Mouse (Mus musculus) stomach, embryonic 16.5 days (tissue): ENCODE measurements around the gene Mterf1b. TPM values are rescaled to one million over a fixed set of nuclear protein-coding genes. Genes with fewer than 3 reads are reported as not detected.

ENCODE experiments used
- ATAC-seq: fragments of 200-750 bp; cut with Nextera tagmentation; 2 replicates; pipeline ENCODE4 v1.8.0; 2017; ENCODE audit warnings: moderate number of reproducible peaks, moderate TSS enrichment; ENCODE audit not compliant: insufficient read depth, low FRiP score
- H3K27ac ChIP-seq: fragments of 300-500 bp; sonication (generic); 2 replicates; pipeline ENCODE4 v1.5.1; 2014; ENCODE audit warnings: low read length
- H3K27me3 ChIP-seq: fragments of 300-500 bp; sonication (generic); 2 replicates; pipeline ENCODE4 v1.6.1; 2014; ENCODE audit warnings: low read length, control low read depth, mixed read lengths; ENCODE audit not compliant: control insufficient read depth, insufficient read depth
- H3K36me3 ChIP-seq: fragments of 300-500 bp; sonication (generic); 2 replicates; pipeline ENCODE4 v1.6.1; 2014; ENCODE audit warnings: low read length; ENCODE audit not compliant: control insufficient read depth, insufficient read depth
- H3K4me1 ChIP-seq: fragments of 300-500 bp; sonication (generic); 2 replicates; pipeline ENCODE4 v1.6.1; 2014; ENCODE audit warnings: low read length, control low read depth, mixed read lengths; ENCODE audit not compliant: control insufficient read depth, insufficient read depth
- H3K4me2 ChIP-seq: fragments of 300-500 bp; sonication (generic); 2 replicates; pipeline ENCODE4 v1.6.1; 2014; ENCODE audit warnings: low read depth, low read length, mixed read lengths
- H3K4me3 ChIP-seq: fragments of 300-500 bp; sonication (generic); replicated peaks from 2 replicates; pipeline ENCODE4 v1.5.1; 2014; ENCODE audit warnings: mild to moderate bottlenecking, low read length
- H3K9ac ChIP-seq: fragments of 300-500 bp; sonication (generic); 2 replicates; pipeline ENCODE4 v1.6.1; 2014; ENCODE audit warnings: low read length
- H3K9me3 ChIP-seq: fragments of 300-500 bp; sonication (generic); replicated peaks from 2 replicates; pipeline ENCODE4 v1.6.1; 2016; ENCODE audit warnings: low read length, control low read depth; ENCODE audit not compliant: control insufficient read depth
- WGBS: fragments of 180-500 bp; shearing (Covaris S2); extraction: QIAGEN DNeasy Blood & Tissue Kit; methylation state at CpG from one replicate; pipeline ENCODE4 v1.1.7; 2014; 5-methylcytosine and 5-hydroxymethylcytosine counted together
- polyA plus RNA-seq: library from polyadenylated mRNA; unstranded; fragments of >200 nt; fragmentation: Nextera tagmentation; extraction: Ambion mirVana; gene quantifications from 2 replicates; pipeline ENCODE4 v1.2.1, GENCODE M21; 2015

The Mterf1b gene
- polyA plus RNA-seq, 1 experiment from 2014 or later: 3.2 TPM

DNA sequence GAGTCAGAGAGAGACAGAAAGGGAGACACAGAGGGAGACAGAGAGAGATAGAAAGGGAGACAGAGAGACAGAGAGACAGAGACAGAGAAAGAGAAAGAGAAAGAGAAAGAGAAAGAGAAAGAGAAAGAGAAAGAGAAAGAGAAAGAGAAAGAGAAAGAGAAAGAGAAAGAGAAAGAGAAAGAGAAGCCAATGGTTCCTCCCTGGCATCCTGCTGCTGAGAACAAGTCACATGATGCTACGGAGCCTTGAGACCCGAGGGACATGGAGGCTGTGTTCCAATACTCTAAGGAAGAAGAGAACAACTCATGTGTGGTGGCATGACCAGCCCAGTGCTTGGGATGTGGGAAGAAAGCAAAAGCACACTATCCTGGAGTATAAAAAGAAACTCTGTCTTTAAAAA is 40.0 kb downstream of the Mterf1b start:
- H3K4me3 ChIP-seq: no peak overlapping the region
- no peaks in the 10 kb centered on the region for H3K4me1 ChIP-seq
- no peak overlapping the region for H3K9ac ChIP-seq
- no peak for ATAC-seq
- no peak overlapping the region for H3K4me2 ChIP-seq
- WGBS: 86% methylated on average over 2 of the region's 2 CpGs
- no peaks in the 10 kb centered on the region for H3K36me3 ChIP-seq
- H3K9me3 ChIP-seq: no peaks in the 10 kb centered on the region
- no peak overlapping the region for H3K27ac ChIP-seq
- H3K27me3 ChIP-seq: no peaks in the 10 kb centered on the region

DNA sequence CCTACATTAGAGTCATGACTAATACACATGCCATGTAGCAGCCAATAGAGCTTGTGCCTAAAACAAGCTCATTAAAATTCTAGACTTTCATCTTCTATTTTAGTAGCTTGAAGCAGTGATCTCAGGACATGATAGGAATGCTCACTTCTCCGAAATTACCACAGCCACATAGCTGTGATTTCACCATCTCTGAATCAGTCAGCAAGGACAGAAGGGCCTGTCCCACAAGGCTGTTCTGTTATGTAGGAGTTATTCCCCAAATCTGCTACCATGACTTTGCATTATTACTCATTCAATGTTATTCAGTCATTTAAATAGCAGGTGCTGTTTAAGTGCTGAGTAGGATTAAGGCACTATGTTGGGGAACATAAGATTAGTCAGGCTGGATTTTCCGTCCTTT is 42.3 kb downstream of the Mterf1b start:
- Histone ChIP-seq H3K4me2 (no peak overlapping the region), H3K27ac (no peak overlapping the region), H3K27me3 (no peaks in the 10 kb centered on the region), H3K4me3 (no peak overlapping the region), H3K36me3 (no peaks in the 10 kb centered on the region), H3K9ac (no peak overlapping the region), H3K4me1 (no peaks in the 10 kb centered on the region), H3K9me3 (no peaks in the 10 kb centered on the region)
- ATAC-seq: no peak
- 80% methylated on average over 2 of the region's 2 CpGs for WGBS

DNA sequence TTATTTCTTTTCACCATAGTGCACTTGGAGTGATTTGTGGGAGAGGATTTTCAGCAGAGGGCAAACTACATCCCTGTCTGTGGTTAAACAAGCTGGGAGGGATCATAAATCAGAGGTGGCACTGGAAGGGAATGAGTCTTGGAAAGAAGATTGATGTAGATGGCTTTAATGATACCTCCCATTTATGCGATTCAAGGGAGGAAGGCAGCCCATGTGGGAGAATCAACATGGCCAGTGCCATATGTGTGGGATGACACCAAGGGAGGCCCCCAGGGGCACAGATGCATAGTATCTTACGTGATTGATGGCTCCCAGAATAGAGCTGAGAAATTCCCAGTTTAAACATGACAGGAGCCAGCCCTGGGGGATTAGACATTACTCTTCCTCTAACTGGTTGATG is 48.0 kb downstream of the Mterf1b start:
- no peak for ATAC-seq
- Histone ChIP-seq H3K4me1 (no peaks in the 10 kb centered on the region), H3K9ac (no peak overlapping the region), H3K27me3 (no peaks in the 10 kb centered on the region), H3K4me2 (no peak overlapping the region), H3K4me3 (no peak overlapping the region), H3K27ac (no peak overlapping the region), H3K9me3 (no peaks in the 10 kb centered on the region), H3K36me3 (no peaks in the 10 kb centered on the region)
- WGBS: 50% methylated on average over 2 of the region's 2 CpGs

DNA sequence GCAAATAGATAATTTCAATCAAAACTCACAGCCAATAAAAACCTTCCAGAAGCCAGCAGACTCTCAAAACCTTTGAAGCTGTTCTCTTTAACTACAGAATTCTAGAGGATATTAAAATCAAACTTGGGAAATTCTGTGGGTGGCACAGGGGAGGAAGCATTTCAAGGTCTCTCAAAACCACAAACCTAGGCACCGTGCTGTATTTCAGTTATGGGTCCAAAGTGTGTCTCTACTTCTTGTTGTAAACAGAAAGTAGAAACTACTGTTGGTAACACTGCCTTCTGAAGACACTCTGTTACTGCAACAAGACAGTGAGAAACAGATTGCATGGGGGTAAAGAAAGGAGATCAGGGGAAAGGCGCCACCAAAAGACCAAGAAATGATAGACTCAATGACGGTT is 52.8 kb downstream of the Mterf1b start:
- no peak overlapping the region for H3K4me3 ChIP-seq
- no peaks in the 10 kb centered on the region for H3K36me3 ChIP-seq
- H3K9ac ChIP-seq: no peak overlapping the region
- H3K27me3 ChIP-seq: no peaks in the 10 kb centered on the region
- H3K27ac ChIP-seq: no peak overlapping the region
- H3K4me2 ChIP-seq: no peak overlapping the region
- no peaks in the 10 kb centered on the region for H3K4me1 ChIP-seq
- no peak for ATAC-seq
- H3K9me3 ChIP-seq: no peaks in the 10 kb centered on the region
- 84% methylated on average over 3 of the region's 3 CpGs for WGBS

DNA sequence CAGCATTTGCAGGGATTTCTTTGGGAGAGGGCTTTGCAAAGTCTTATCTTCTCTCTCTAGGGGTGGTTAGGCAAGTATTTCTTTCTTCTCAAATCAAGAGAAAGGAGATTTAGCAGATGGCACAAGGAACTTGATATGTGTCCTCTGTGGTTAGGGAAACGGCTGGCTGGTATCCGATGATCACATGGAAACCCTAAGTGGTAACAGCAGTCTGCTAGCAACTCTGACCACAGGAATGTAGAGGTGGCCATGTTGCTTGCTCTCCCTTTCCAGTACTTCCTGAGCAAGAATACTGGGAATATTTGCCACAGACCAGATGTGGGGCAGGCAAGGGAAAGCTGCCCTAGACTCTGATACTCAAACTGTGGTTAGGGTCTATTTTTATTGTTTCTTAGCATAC is 53.9 kb downstream of the Mterf1b start:
- H3K9ac ChIP-seq: no peak overlapping the region
- no peaks in the 10 kb centered on the region for H3K4me1 ChIP-seq
- no peaks in the 10 kb centered on the region for H3K36me3 ChIP-seq
- WGBS: 71% methylated on average over 2 of the region's 2 CpGs
- no peaks in the 10 kb centered on the region for H3K27me3 ChIP-seq
- H3K27ac ChIP-seq: no peak overlapping the region
- no peak overlapping the region for H3K4me2 ChIP-seq
- H3K4me3 ChIP-seq: no peak overlapping the region
- H3K9me3 ChIP-seq: no peaks in the 10 kb centered on the region
- no peak for ATAC-seq

Other genes with a start within 250 kb of the Mterf1b start
- gene Cyp51, start 87.6 kb upstream of the Mterf1b start, polyA plus RNA-seq: 87.3 and 95.2 TPM in 2 replicates